9 mouse cellular contexts compared by ENCODE assay signal in genomic region chr11:36988776-36989565, GRCm38 (mm10).
DNase-seq lines count a peak whose midpoint lies in the region; ATAC-seq lines count a peak whose summit lies in the region.
"Had no signal": no experiment of that assay in that cellular context is flagged by ENCODE, and none has a peak within 500 bp of the region (broad histone marks: within the 10 kb centered on the region; RNA-seq: fewer than 3 reads in every experiment).

No protein-coding gene starts in this region.

- H3K27me3 ChIP-seq in hindbrain, embryonic 11.5 days (ENCODE audit: control insufficient read depth, insufficient read depth, low read length), result no peaks in the 10 kb centered on the region
- H3K27me3 ChIP-seq in hindbrain, embryonic 10.5 days (ENCODE audit: insufficient read depth, poor library complexity, severe bottlenecking), result no peaks in the 10 kb centered on the region
- H3K27me3 ChIP-seq in hindbrain, embryonic 15.5 days, result no peaks in the 10 kb centered on the region
- no peaks in the 10 kb centered on the region for H3K27me3 ChIP-seq in midbrain, embryonic 14.5 days (ENCODE audit: control insufficient read depth, insufficient read depth, low read length)

- no peaks in the 10 kb centered on the region for H3K9me3 ChIP-seq in hindbrain, embryonic 11.5 days (ENCODE audit: control insufficient read depth, low read length)
- no peaks in the 10 kb centered on the region for H3K9me3 ChIP-seq in hindbrain, embryonic 10.5 days
- no peaks in the 10 kb centered on the region for H3K9me3 ChIP-seq in hindbrain, embryonic 15.5 days
- no peaks in the 10 kb centered on the region for H3K9me3 ChIP-seq in midbrain, embryonic 14.5 days (ENCODE audit: control insufficient read depth, low read length)

- H3K36me3 ChIP-seq in hindbrain, embryonic 11.5 days (ENCODE audit: control insufficient read depth, insufficient read depth, low read length), result no peaks in the 10 kb centered on the region
- H3K36me3 ChIP-seq in hindbrain, embryonic 10.5 days, result no peaks in the 10 kb centered on the region
- no peaks in the 10 kb centered on the region for H3K36me3 ChIP-seq in hindbrain, embryonic 15.5 days
- no peaks in the 10 kb centered on the region for H3K36me3 ChIP-seq in midbrain, embryonic 14.5 days (ENCODE audit: control insufficient read depth, insufficient read depth, low read length)

- no peak overlapping the region for H3K4me2 ChIP-seq in hindbrain, embryonic 11.5 days (replicated peaks; ENCODE audit: low read depth, low read length)
- H3K4me2 ChIP-seq in hindbrain, embryonic 15.5 days, result peak overlapping the region; percentile 27; the same call in 1 of the 2 replicates
- H3K4me2 ChIP-seq in midbrain, embryonic 14.5 days (ENCODE audit: low read length), result no peak overlapping the region

- intact Hi-C loops in heart, postnatal 25 days (cut with DNase I), result loop anchor here (5.0 kb wide), 1 partner anchor 198 kb away; no protein-coding TSS in a partner anchor

- H3K4me1 ChIP-seq in hindbrain, embryonic 11.5 days (replicated peaks; ENCODE audit: control insufficient read depth, insufficient read depth, low read length), result no peaks in the 10 kb centered on the region
- H3K4me1 ChIP-seq in hindbrain, embryonic 10.5 days (replicated peaks), result peaks cover 4% of the 10 kb centered on the region; the same call in 1 of the 2 replicates
- peaks cover 11% of the 10 kb centered on the region for H3K4me1 ChIP-seq in hindbrain, embryonic 15.5 days (replicated peaks)
- H3K4me1 ChIP-seq in midbrain, embryonic 14.5 days (ENCODE audit: control insufficient read depth, insufficient read depth, low read length), result peaks cover 10% of the 10 kb centered on the region; the same call in 1 of the 2 replicates

- WGBS in hindbrain, embryonic 11.5 days, result 46% methylated on average over 5 of the region's 5 CpGs
- WGBS in hindbrain, embryonic 10.5 days, result 43% methylated on average over 5 of the region's 5 CpGs
- WGBS in hindbrain, embryonic 15.5 days, result 30% methylated on average over 5 of the region's 5 CpGs
- 13% methylated on average over 5 of the region's 5 CpGs for WGBS in midbrain, embryonic 14.5 days

- no peak overlapping the region for H3K4me3 ChIP-seq in hindbrain, embryonic 11.5 days (ENCODE audit: low read depth, low read length)
- no peak overlapping the region for H3K4me3 ChIP-seq in hindbrain, embryonic 10.5 days
- no peak overlapping the region for H3K4me3 ChIP-seq in hindbrain, embryonic 15.5 days
- no peak overlapping the region for H3K4me3 ChIP-seq in midbrain, embryonic 14.5 days (replicated peaks; ENCODE audit: low read depth, low read length)

- peak; percentile 48 for DNase-seq in hindbrain, embryonic 11.5 days (ENCODE audit: low spot score)
- DNase-seq in hindbrain, embryonic 10.5 days (ENCODE audit: low spot score), result no peak
- peak; percentile 68 for DNase-seq in embryo, embryonic 11 days
- peak; percentile 92 for DNase-seq in midbrain, embryonic 14.5 days
- no peak for DNase-seq in ovary, postnatal 14 days (ENCODE audit: low spot score)
- DNase-seq in heart, postnatal 25 days (ENCODE audit: low spot score), result no peak

- H3K9ac ChIP-seq in hindbrain, embryonic 11.5 days (ENCODE audit: low read depth, low read length), result no peak overlapping the region
- no peak overlapping the region for H3K9ac ChIP-seq in hindbrain, embryonic 15.5 days
- H3K9ac ChIP-seq in midbrain, embryonic 14.5 days (replicated peaks; ENCODE audit: low read length), result no peak overlapping the region

- ATAC-seq in hindbrain, embryonic 11.5 days (ENCODE audit: low FRiP score), result peak; percentile 49; the same call in 1 of the 2 replicates
- peak; percentile 83; the same call in 1 of the 2 replicates for ATAC-seq in hindbrain, embryonic 15.5 days (ENCODE audit: low FRiP score, low read depth)
- ATAC-seq in midbrain, embryonic 14.5 days (ENCODE audit: low FRiP score, low TSS enrichment), result no peak; the same call in 1 of the 2 replicates
- ATAC-seq in megakaryocyte-erythroid progenitor cell, adult 5-6 weeks (replicated peaks; ENCODE audit: low FRiP score, low TSS enrichment, poor library complexity, severe bottlenecking), result no peak

- H3K27ac ChIP-seq in hindbrain, embryonic 11.5 days (ENCODE audit: low read depth, low read length), result no peak overlapping the region
- no peak overlapping the region for H3K27ac ChIP-seq in hindbrain, embryonic 10.5 days
- H3K27ac ChIP-seq in hindbrain, embryonic 15.5 days (replicated peaks), result peak overlapping the region; percentile 48; the same call in 1 of the 2 replicates
- peak overlapping the region; percentile 53 for H3K27ac ChIP-seq in midbrain, embryonic 14.5 days (replicated peaks; ENCODE audit: low read depth, low read length)
- H3K27ac ChIP-seq: macrophage had no signal

Comparison
In these comparisons a context has a peak if more than half of its experiments do, and no peak if none do; other contexts are left out.
1. DNase-seq: peak in hindbrain, embryonic 11.5 days (single experiment), embryo, embryonic 11 days (single experiment) and midbrain, embryonic 14.5 days (single experiment); none in hindbrain, embryonic 10.5 days (single experiment), ovary, postnatal 14 days (single experiment) and heart, postnatal 25 days (single experiment).
2. H3K27ac ChIP-seq: peak in hindbrain, embryonic 15.5 days (single experiment) and midbrain, embryonic 14.5 days (single experiment); none in hindbrain, embryonic 11.5 days (single experiment) and hindbrain, embryonic 10.5 days (single experiment).
3. ATAC-seq: peak in hindbrain, embryonic 11.5 days (single experiment) and hindbrain, embryonic 15.5 days (single experiment); none in midbrain, embryonic 14.5 days (single experiment) and megakaryocyte-erythroid progenitor cell, adult 5-6 weeks (single experiment).